Mouse (Mus musculus): Measurements from ENCODE around the gene Tex12.

DNA sequence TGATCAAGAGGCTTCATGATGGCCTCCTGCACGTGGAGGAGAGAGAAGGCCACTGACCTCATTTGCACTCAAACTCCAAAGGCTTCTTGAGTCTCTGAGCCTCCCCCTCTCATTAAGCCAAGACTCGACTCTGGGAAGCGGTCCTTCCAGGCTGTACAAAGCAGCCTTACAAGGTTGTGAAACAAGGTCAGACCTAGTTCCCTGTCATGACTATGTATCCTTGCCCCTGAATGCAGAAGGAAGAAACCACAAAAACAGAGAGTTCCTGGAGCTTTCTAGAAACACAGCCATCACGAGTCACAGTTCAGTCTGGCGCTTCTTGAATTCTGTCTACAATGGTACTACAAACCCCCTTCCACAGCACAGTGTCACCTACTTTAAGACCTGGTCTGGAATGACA is 38.6 kb downstream of the Tex12 start:
- no peak for TF ChIP-seq GATA1 (IDR thresholded peaks at IDR 0.05; ENCODE audit: low read length)
- TF ChIP-seq TAL1 (IDR thresholded peaks at IDR 0.05; ENCODE audit: low read length), result no peak
